Mouse (Mus musculus) neural tube, embryonic 14.5 days (tissue): ENCODE data around the gene Pgs1. TPM values are rescaled to one million over a fixed set of nuclear protein-coding genes. Genes with fewer than 3 reads are reported as not detected.

Source experiments
- ATAC-seq: fragments of 200-750 bp; cut with Nextera tagmentation; 2 replicates; pipeline ENCODE4 v1.8.0; 2017; ENCODE audit warnings: low read depth, mild to moderate bottlenecking, moderate TSS enrichment, moderate library complexity
- H3K27ac ChIP-seq: fragments of 300-500 bp; sonication (generic); 2 replicates; pipeline ENCODE4 v1.5.1; 2014; ENCODE audit warnings: low read depth, mild to moderate bottlenecking, control low read depth, low read length, moderate library complexity, mixed read lengths
- H3K27me3 ChIP-seq: fragments of 300-500 bp; sonication (generic); 2 replicates; pipeline ENCODE4 v1.6.1; 2014; ENCODE audit warnings: low read length; ENCODE audit not compliant: control insufficient read depth, insufficient read depth
- H3K36me3 ChIP-seq: fragments of 300-500 bp; sonication (generic); 2 replicates; pipeline ENCODE4 v1.6.1; 2014; ENCODE audit warnings: low read length, mixed read lengths; ENCODE audit not compliant: control insufficient read depth, insufficient read depth
- H3K4me1 ChIP-seq: fragments of 300-500 bp; sonication (generic); 2 replicates; pipeline ENCODE4 v1.6.1; 2014; ENCODE audit warnings: low read length; ENCODE audit not compliant: control insufficient read depth, insufficient read depth
- H3K4me2 ChIP-seq: fragments of 300-500 bp; sonication (generic); 2 replicates; pipeline ENCODE4 v1.6.1; 2014; ENCODE audit warnings: mild to moderate bottlenecking, low read depth, low read length, control low read depth
- H3K4me3 ChIP-seq: fragments of 300-500 bp; sonication (generic); 2 replicates; pipeline ENCODE4 v1.5.1; 2014; ENCODE audit warnings: low read depth, low read length, control low read depth, mixed read lengths
- H3K9ac ChIP-seq: fragments of 300-500 bp; sonication (generic); replicated peaks from 2 replicates; pipeline ENCODE4 v1.6.1; 2014; ENCODE audit warnings: low read depth, mild to moderate bottlenecking, control low read depth, low read length, mixed read lengths
- H3K9me3 ChIP-seq: fragments of 300-500 bp; sonication (generic); 2 replicates; pipeline ENCODE4 v1.6.1; 2016; ENCODE audit warnings: low read length; ENCODE audit not compliant: control insufficient read depth
- WGBS: fragments of 180-500 bp; shearing (Covaris S2); extraction: QIAGEN DNeasy Blood & Tissue Kit; methylation state at CpG from one replicate; pipeline ENCODE4 v1.1.7; 2014; 5-methylcytosine and 5-hydroxymethylcytosine counted together
- polyA plus RNA-seq: library from polyadenylated mRNA; unstranded; fragments of >200 nt; fragmentation: Nextera tagmentation; extraction: Ambion mirVana; gene quantifications from 2 replicates; pipeline ENCODE4 v1.2.1, GENCODE M21; 2014

Gene Pgs1
- polyA plus RNA-seq, 1 experiment from 2014 or later: 49.9 TPM

DNA sequence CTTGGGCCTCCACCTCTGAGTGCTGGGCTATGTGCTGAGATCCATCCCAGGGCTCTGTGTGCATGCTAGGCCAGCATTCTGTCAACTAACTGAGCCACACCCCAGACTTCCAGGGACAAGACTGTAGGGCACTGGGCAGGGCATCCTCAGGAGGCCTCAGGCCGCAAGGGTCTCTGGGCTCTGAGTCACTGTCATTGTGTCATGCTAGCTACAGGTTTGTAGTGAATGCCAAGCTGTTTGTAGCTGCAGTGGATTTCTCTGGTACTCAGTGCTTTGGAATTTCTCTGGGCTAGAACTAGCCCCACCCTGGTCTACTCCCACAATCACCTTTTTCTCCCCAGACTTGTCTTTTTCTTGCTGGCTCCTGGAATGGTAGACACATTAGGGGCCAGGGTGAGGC is 26.5 kb downstream of the Pgs1 start:
- H3K4me2 ChIP-seq: no peak overlapping the region
- no peak for ATAC-seq
- WGBS: 90% methylated on average over 1 of the region's 1 CpGs

GRCm38 (mm10) chr11:118013339-118013738 is 27.2 kb downstream of the Pgs1 start:
- peaks cover 6% of the 10 kb centered on the region; the same call in 1 of the 2 replicates for H3K36me3 ChIP-seq
- WGBS: 78% methylated on average over 2 of the region's 2 CpGs
- H3K4me3 ChIP-seq: no peak overlapping the region
- H3K27ac ChIP-seq: no peak overlapping the region
- H3K9ac ChIP-seq: no peak overlapping the region
- no peaks in the 10 kb centered on the region for H3K9me3 ChIP-seq
- no peaks in the 10 kb centered on the region for H3K27me3 ChIP-seq
- H3K4me2 ChIP-seq: no peak overlapping the region
- no peak for ATAC-seq
- peaks cover 14% of the 10 kb centered on the region; the same call in 1 of the 2 replicates for H3K4me1 ChIP-seq

More for the DNA sequence above, 26.5 kb downstream of the Pgs1 start:
- peaks cover 14% of the 10 kb centered on the region; the same call in 1 of the 2 replicates for H3K4me1 ChIP-seq
- no peak overlapping the region for H3K27ac ChIP-seq
- no peaks in the 10 kb centered on the region for H3K27me3 ChIP-seq
- no peak overlapping the region for H3K4me3 ChIP-seq
- H3K36me3 ChIP-seq: peaks cover 6% of the 10 kb centered on the region; the same call in 1 of the 2 replicates
- H3K9me3 ChIP-seq: no peaks in the 10 kb centered on the region
- H3K9ac ChIP-seq: no peak overlapping the region

DNA sequence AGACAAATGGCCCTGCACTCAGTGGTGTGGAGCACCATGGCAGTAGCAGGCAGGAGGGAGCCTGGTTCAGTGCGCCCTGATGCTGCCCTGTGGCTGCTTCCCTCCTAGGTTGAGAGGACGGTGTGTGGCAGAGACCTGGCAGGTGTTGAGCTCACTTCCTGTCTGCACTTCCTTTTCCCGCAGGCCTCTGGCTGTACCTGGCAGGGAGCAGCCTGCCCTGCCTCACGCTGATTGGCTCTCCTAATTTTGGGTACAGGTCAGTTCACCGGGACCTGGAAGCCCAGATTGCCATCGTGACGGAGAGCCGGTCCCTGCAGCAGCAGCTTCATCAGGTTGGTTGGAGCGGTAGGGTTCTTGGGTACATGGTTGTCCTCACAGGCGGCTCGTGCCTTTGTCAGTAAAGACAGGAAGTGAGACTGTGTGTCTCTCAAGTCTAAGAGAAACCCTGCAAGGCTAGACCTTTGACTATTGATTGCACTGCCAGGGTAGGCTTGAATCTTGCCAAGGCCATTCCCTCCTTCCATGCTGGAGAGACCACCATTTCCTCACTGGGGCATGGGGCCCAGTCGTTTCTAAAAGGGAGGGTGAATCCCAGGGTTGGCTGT is 28.4 kb downstream of the Pgs1 start:
- ATAC-seq: no peak
- H3K36me3 ChIP-seq: peaks cover 6% of the 10 kb centered on the region

GRCm38 (mm10) chr11:118015381-118016145 is 29.5 kb downstream of the Pgs1 start:
- Histone ChIP-seq H3K9me3 (no peaks in the 10 kb centered on the region), H3K27ac (no peak overlapping the region), H3K9ac (no peak overlapping the region), H3K4me1 (0 out of 2 replicates have a peak, but pooled peaks cover 2% of the 10 kb centered on the region), H3K36me3 (peaks cover 6% of the 10 kb centered on the region), H3K4me2 (no peak overlapping the region), H3K4me3 (no peak overlapping the region), H3K27me3 (no peaks in the 10 kb centered on the region)
- ATAC-seq: no peak
- 91% methylated on average over 8 of the region's 8 CpGs for WGBS

More for the DNA sequence above, 28.4 kb downstream of the Pgs1 start:
- H3K27me3 ChIP-seq: no peaks in the 10 kb centered on the region
- no peak overlapping the region for H3K4me3 ChIP-seq
- H3K4me1 ChIP-seq: peaks cover 7% of the 10 kb centered on the region; the same call in 1 of the 2 replicates
- WGBS: 88% methylated on average over 12 of the region's 12 CpGs
- H3K27ac ChIP-seq: no peak overlapping the region
- H3K4me2 ChIP-seq: no peak overlapping the region
- H3K9ac ChIP-seq: no peak overlapping the region
- no peaks in the 10 kb centered on the region for H3K9me3 ChIP-seq

- no peak for ATAC-seq
- Histone ChIP-seq H3K4me3 (no peak overlapping the region), H3K4me1 (no peaks in the 10 kb centered on the region), H3K4me2 (no peak overlapping the region), H3K9ac (no peak overlapping the region), H3K27me3 (no peaks in the 10 kb centered on the region), H3K36me3 (peaks cover 6% of the 10 kb centered on the region), H3K27ac (no peak overlapping the region), H3K9me3 (no peaks in the 10 kb centered on the region)
- 96% methylated on average over 4 of the region's 4 CpGs for WGBS
These were observed 32.2 kb downstream of the Pgs1 start for GRCm38 (mm10) chr11:118018328-118018727.

DNA sequence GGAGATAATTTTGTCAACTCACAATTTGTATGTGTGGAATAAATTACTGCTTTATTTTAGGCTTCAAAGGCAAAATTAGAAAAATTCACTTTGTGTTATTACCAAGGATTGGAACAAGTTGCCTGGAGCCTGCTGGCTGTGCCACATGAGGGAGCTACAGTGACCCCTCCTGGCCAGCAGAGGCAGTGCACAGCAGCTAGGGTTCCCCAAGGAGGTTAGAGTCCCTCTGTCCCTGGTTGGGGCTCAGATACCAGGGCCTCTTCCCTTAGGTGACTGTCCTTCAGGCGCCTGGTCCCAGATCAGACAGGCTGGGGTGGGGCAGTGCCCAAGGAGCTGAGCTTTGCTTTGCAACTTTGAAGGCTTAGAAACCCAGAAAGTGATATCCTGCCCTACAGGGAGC is 35.7 kb downstream of the Pgs1 start:
- Histone ChIP-seq H3K27ac (no peak overlapping the region), H3K9me3 (no peaks in the 10 kb centered on the region), H3K4me3 (no peak overlapping the region), H3K4me1 (no peaks in the 10 kb centered on the region), H3K9ac (no peak overlapping the region), H3K36me3 (peaks cover 8% of the 10 kb centered on the region), H3K27me3 (no peaks in the 10 kb centered on the region), H3K4me2 (no peak overlapping the region)
- WGBS: 85% methylated on average over 1 of the region's 1 CpGs
- no peak for ATAC-seq

GRCm38 (mm10) chr11:118023475-118023874 is 37.4 kb downstream of the Pgs1 start:
- Histone ChIP-seq H3K4me3 (no peak overlapping the region), H3K27me3 (no peaks in the 10 kb centered on the region), H3K9me3 (no peaks in the 10 kb centered on the region), H3K4me1 (no peaks in the 10 kb centered on the region), H3K36me3 (peaks cover 8% of the 10 kb centered on the region), H3K4me2 (no peak overlapping the region), H3K9ac (no peak overlapping the region), H3K27ac (no peak overlapping the region)
- ATAC-seq: no peak
- 93% methylated on average over 7 of the region's 7 CpGs for WGBS

DNA sequence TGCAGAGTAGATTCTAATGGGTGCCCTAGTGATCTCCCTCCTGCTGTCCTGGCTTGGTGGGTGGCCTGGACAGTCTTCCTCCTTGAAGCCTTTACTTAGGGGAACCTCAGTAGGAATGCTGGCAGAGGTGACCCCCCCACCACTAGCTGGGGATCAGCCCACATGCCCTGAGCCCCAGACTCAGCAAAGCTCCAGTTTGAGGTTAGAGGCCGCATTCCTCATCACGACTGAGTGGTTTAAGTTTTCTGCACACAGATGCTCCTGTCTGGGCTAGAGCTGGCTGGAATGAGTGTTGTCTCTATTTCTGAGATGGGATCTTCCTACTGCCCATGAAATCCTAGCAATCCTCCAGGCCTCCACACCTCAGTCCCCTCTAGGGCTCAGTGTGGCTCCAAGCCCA is 38.0 kb downstream of the Pgs1 start:
- peaks cover 8% of the 10 kb centered on the region for H3K36me3 ChIP-seq
- no peak overlapping the region for H3K27ac ChIP-seq
- no peak overlapping the region for H3K4me2 ChIP-seq
- no peaks in the 10 kb centered on the region for H3K27me3 ChIP-seq
- H3K4me3 ChIP-seq: no peak overlapping the region
- no peaks in the 10 kb centered on the region for H3K9me3 ChIP-seq
- no peaks in the 10 kb centered on the region for H3K4me1 ChIP-seq
- no peak for ATAC-seq
- no peak overlapping the region for H3K9ac ChIP-seq
- WGBS: 89% methylated on average over 2 of the region's 2 CpGs

- Histone ChIP-seq H3K9me3 (no peaks in the 10 kb centered on the region), H3K9ac (no peak overlapping the region), H3K4me1 (no peaks in the 10 kb centered on the region), H3K4me3 (no peak overlapping the region), H3K27me3 (no peaks in the 10 kb centered on the region), H3K36me3 (peaks cover 4% of the 10 kb centered on the region; the same call in 1 of the 2 replicates), H3K27ac (no peak overlapping the region), H3K4me2 (no peak overlapping the region)
- 94% methylated on average over 6 of the region's 6 CpGs for WGBS
- ATAC-seq: no peak
These were observed 43.1 kb downstream of the Pgs1 start for GRCm38 (mm10) chr11:118029170-118029569.
